Mouse (Mus musculus) liver, embryonic 12.5 days (tissue): Measurements from ENCODE around the gene Trip6. TPM values are rescaled to one million over a fixed set of nuclear protein-coding genes. Genes with fewer than 3 reads are reported as not detected.
A peak's percentile ranks its signal among the peaks of the same experiment; 100 is the strongest.

Experiments used
- ATAC-seq: fragments of 200-750 bp; cut with Nextera tagmentation; 2 replicates; pipeline ENCODE4 v1.8.0; 2017; ENCODE audit warnings: moderate number of reproducible peaks, mild to moderate bottlenecking, moderate library complexity
- H3K27ac ChIP-seq: fragments of 300-500 bp; sonication (generic); 2 replicates; pipeline ENCODE4 v1.5.1; 2016; ENCODE audit warnings: mild to moderate bottlenecking
- H3K27me3 ChIP-seq: fragments of 300-500 bp; sonication (generic); replicated peaks from 2 replicates; pipeline ENCODE4 v1.6.1; 2016; ENCODE audit warnings: mild to moderate bottlenecking, moderate library complexity
- H3K36me3 ChIP-seq: fragments of 300-500 bp; sonication (generic); 2 replicates; pipeline ENCODE4 v1.6.1; 2016; ENCODE audit warnings: mild to moderate bottlenecking, moderate library complexity
- H3K4me1 ChIP-seq: fragments of 300-500 bp; sonication (generic); 2 replicates; pipeline ENCODE4 v1.6.1; 2016
- H3K4me2 ChIP-seq: fragments of 300-500 bp; sonication (generic); 2 replicates; pipeline ENCODE4 v1.6.1; 2016; ENCODE audit warnings: mild to moderate bottlenecking, moderate library complexity
- H3K4me3 ChIP-seq: fragments of 300-500 bp; sonication (generic); 2 replicates; pipeline ENCODE4 v1.5.1; 2016; ENCODE audit warnings: mild to moderate bottlenecking, moderate library complexity
- H3K9ac ChIP-seq: fragments of 300-500 bp; sonication (generic); 2 replicates; pipeline ENCODE4 v1.6.1; 2016; ENCODE audit warnings: mild to moderate bottlenecking, moderate library complexity
- H3K9me3 ChIP-seq: fragments of 300-500 bp; sonication (generic); replicated peaks from 2 replicates; pipeline ENCODE4 v1.6.1; 2016; ENCODE audit warnings: mild to moderate bottlenecking, moderate library complexity
- WGBS: fragments of 180-500 bp; shearing (Covaris S2); methylation state at CpG from one replicate; pipeline ENCODE4 v1.1.7; 2016; ENCODE audit not compliant: insufficient replicate concordance; 5-methylcytosine and 5-hydroxymethylcytosine counted together
- polyA plus RNA-seq: library from polyadenylated mRNA; unstranded; fragments of >200 nt; fragmentation: Nextera tagmentation; extraction: Ambion mirVana; gene quantifications from 2 replicates; pipeline ENCODE4 v1.2.1, GENCODE M21; 2016

The Trip6 gene
- polyA plus RNA-seq, result 16.8 and 18.7 TPM in 2 replicates

GRCm38 (mm10) chr5:137314193-137315083 lies at the start of gene Trip6:
Gene Trip6 (minus strand): TSS chr5:137314404.
- 31% methylated on average over 30 of the region's 30 CpGs for WGBS
- Histone ChIP-seq H3K9me3 (no peaks in the 10 kb centered on the region), H3K9ac (peak within 1 kb of the TSS; percentile 71), H3K4me2 (peak within 1 kb of the TSS; percentile 76), H3K27ac (peak within 1 kb of the TSS; percentile 67), H3K27me3 (no peaks in the 10 kb centered on the region; the same call in 1 of the 2 replicates), H3K4me1 (peaks cover 63% of the 10 kb centered on the region), H3K4me3 (peak within 1 kb of the TSS; percentile 52), H3K36me3 (peaks cover 29% of the 10 kb centered on the region)
- peak; percentile 63 for ATAC-seq

GRCm38 (mm10) chr5:137358382-137358781 lies 44.2 kb upstream of the Trip6 start:
- Histone ChIP-seq H3K4me3 (no peak overlapping the region), H3K27ac (no peak overlapping the region), H3K9me3 (no peaks in the 10 kb centered on the region), H3K9ac (no peak overlapping the region), H3K36me3 (peaks cover 78% of the 10 kb centered on the region), H3K4me2 (no peak overlapping the region), H3K27me3 (peaks cover 9% of the 10 kb centered on the region), H3K4me1 (peaks cover 2% of the 10 kb centered on the region; the same call in 1 of the 2 replicates)
- no peak for ATAC-seq
- 29% methylated on average over 7 of the region's 7 CpGs for WGBS

GRCm38 (mm10) chr5:137354091-137354490 lies 39.9 kb upstream of the Trip6 start:
- H3K27me3 ChIP-seq, result peaks cover 47% of the 10 kb centered on the region
- 70% methylated on average over 17 of the region's 17 CpGs for WGBS
- H3K9ac ChIP-seq, result no peak overlapping the region
- H3K9me3 ChIP-seq, result no peaks in the 10 kb centered on the region
- peaks cover 10% of the 10 kb centered on the region for H3K4me1 ChIP-seq
- no peak overlapping the region for H3K27ac ChIP-seq
- no peak overlapping the region for H3K4me3 ChIP-seq
- H3K4me2 ChIP-seq, result no peak overlapping the region
- peaks cover 38% of the 10 kb centered on the region for H3K36me3 ChIP-seq
- ATAC-seq, result no peak

- Histone ChIP-seq H3K4me2 (peak overlapping the region; percentile 61), H3K36me3 (peaks cover 32% of the 10 kb centered on the region), H3K27ac (no peak overlapping the region), H3K9ac (peak overlapping the region; percentile 28; the same call in 1 of the 2 replicates), H3K4me3 (peak overlapping the region; percentile 61), H3K27me3 (peaks cover 65% of the 10 kb centered on the region), H3K4me1 (peaks cover 18% of the 10 kb centered on the region), H3K9me3 (no peaks in the 10 kb centered on the region)
- no peak for ATAC-seq
- WGBS, result 31% methylated on average over 16 of the region's 16 CpGs
Measured at GRCm38 (mm10) chr5:137352011-137352975, 38.1 kb upstream of the Trip6 start.

- Histone ChIP-seq H3K36me3 (peaks cover 27% of the 10 kb centered on the region), H3K4me2 (peak overlapping the region; percentile 61), H3K27ac (peak overlapping the region; percentile 1; the same call in 1 of the 2 replicates), H3K9me3 (no peaks in the 10 kb centered on the region), H3K4me1 (peaks cover 25% of the 10 kb centered on the region), H3K4me3 (peak overlapping the region; percentile 61), H3K9ac (peak overlapping the region; percentile 71; the same call in 1 of the 2 replicates), H3K27me3 (peaks cover 73% of the 10 kb centered on the region)
- ATAC-seq, result no peak
- WGBS, result 33% methylated on average over 4 of the region's 4 CpGs
Measured at GRCm38 (mm10) chr5:137351394-137351793, 37.2 kb upstream of the Trip6 start.

- Histone ChIP-seq H3K4me2 (peak overlapping the region; percentile 61), H3K4me1 (peaks cover 25% of the 10 kb centered on the region), H3K36me3 (peaks cover 23% of the 10 kb centered on the region)
Measured at GRCm38 (mm10) chr5:137351058-137351380, 36.8 kb upstream of the Trip6 start.

GRCm38 (mm10) chr5:137350205-137351057 lies 36.2 kb upstream of the Trip6 start:
- Histone ChIP-seq H3K4me3 (peak overlapping the region; percentile 61), H3K4me1 (peaks cover 25% of the 10 kb centered on the region), H3K4me2 (peak overlapping the region; percentile 61), H3K36me3 (peaks cover 17% of the 10 kb centered on the region; the same call in 1 of the 2 replicates), H3K27ac (peak overlapping the region; percentile 73), H3K9ac (peak overlapping the region; percentile 71), H3K9me3 (no peaks in the 10 kb centered on the region), H3K27me3 (peaks cover 78% of the 10 kb centered on the region)
- ATAC-seq, result peak; percentile 28; the same call in 1 of the 2 replicates
- 2% methylated on average over 55 of the region's 55 CpGs for WGBS

More at GRCm38 (mm10) chr5:137351058-137351380, 36.8 kb upstream of the Trip6 start:
- no peaks in the 10 kb centered on the region for H3K9me3 ChIP-seq
- 13% methylated on average over 8 of the region's 8 CpGs for WGBS
- no peak for ATAC-seq
- peak overlapping the region; percentile 61 for H3K4me3 ChIP-seq
- peaks cover 73% of the 10 kb centered on the region for H3K27me3 ChIP-seq
- H3K27ac ChIP-seq, result peak overlapping the region; percentile 73; the same call in 1 of the 2 replicates
- H3K9ac ChIP-seq, result peak overlapping the region; percentile 71

GRCm38 (mm10) chr5:137349384-137350204 lies 35.4 kb upstream of the Trip6 start, which contains the start of gene Ephb4:
Gene Ephb4 (plus strand): TSS chr5:137350109.
- Histone ChIP-seq H3K27ac (peak within 1 kb of the TSS; percentile 73), H3K4me1 (peaks cover 25% of the 10 kb centered on the region), H3K4me2 (peak within 1 kb of the TSS; percentile 61), H3K9ac (peak within 1 kb of the TSS; percentile 71), H3K27me3 (peaks cover 78% of the 10 kb centered on the region), H3K9me3 (no peaks in the 10 kb centered on the region), H3K4me3 (peak within 1 kb of the TSS; percentile 61), H3K36me3 (peaks cover 9% of the 10 kb centered on the region; the same call in 1 of the 2 replicates)
- ATAC-seq, result peak; percentile 83
- 1% methylated on average over 30 of the region's 32 CpGs for WGBS

GRCm38 (mm10) chr5:137348482-137349383 lies 34.5 kb upstream of the Trip6 start:
- peaks cover 72% of the 10 kb centered on the region for H3K27me3 ChIP-seq
- H3K4me3 ChIP-seq, result peak overlapping the region; percentile 61
- H3K4me2 ChIP-seq, result peak overlapping the region; percentile 61
- peaks cover 2% of the 10 kb centered on the region; the same call in 1 of the 2 replicates for H3K36me3 ChIP-seq
- H3K4me1 ChIP-seq, result peaks cover 25% of the 10 kb centered on the region
- ATAC-seq, result peak; percentile 20
- H3K27ac ChIP-seq, result peak overlapping the region; percentile 70
- H3K9me3 ChIP-seq, result no peaks in the 10 kb centered on the region
- 2% methylated on average over 33 of the region's 33 CpGs for WGBS
- H3K9ac ChIP-seq, result no peak overlapping the region
